Comparison of ENCODE assay signal across 9 mouse cellular contexts in the genomic region with DNA sequence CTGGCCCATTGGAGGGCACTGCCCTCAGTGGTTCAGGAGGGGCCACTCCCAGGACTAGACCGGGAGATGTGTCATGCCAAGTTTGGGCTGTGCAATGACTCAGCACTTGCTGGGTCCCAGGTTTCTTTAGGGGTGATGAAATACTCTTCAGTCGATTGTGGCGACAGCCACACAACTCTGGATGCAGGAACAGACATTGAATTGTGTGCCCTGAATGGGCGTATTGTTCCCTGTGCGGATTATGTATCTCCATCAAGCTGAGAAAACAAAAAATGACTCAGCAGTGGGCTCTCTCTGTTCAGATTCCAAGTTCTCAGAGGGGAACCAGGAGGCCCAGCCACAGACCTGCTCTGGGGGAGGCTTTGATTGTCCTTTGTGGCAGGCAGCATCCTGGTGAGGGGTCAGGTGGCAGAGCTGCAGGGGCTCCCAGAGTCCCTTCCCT. TPM values are rescaled to one million over a fixed set of nuclear protein-coding genes. Genes with fewer than 3 reads are reported as not detected.
A peak's percentile ranks its signal among the peaks of the same experiment; 100 is the strongest.
DNase-seq lines count a peak whose midpoint lies in the region; ATAC-seq lines count a peak whose summit lies in the region.
"Had no signal": no experiment of that assay in that cellular context is flagged by ENCODE, and none has a peak within 500 bp of the region (broad histone marks: within the 10 kb centered on the region; RNA-seq: fewer than 3 reads in every experiment).

No protein-coding gene starts in this region.

- 42% methylated on average over 5 of the region's 5 CpGs for WGBS in hindbrain, embryonic 10.5 days
- 27% methylated on average over 5 of the region's 5 CpGs for WGBS in hindbrain, embryonic 13.5 days

- DNase-seq in hindbrain, embryonic 10.5 days (ENCODE audit: low spot score) = peak; percentile 31
- peak; percentile 93 for DNase-seq in Muller cell, postnatal 12 days (ENCODE audit: inconsistent ontology term)
- peak; percentile 89 for DNase-seq in fibroblast of lung, adult 2 months (ENCODE audit: low read depth)
- no peak for DNase-seq in B cell, adult 2 months
- no peak for DNase-seq in ovary, postnatal 10 days (ENCODE audit: low spot score)
- no peak for DNase-seq in gastrocnemius, adult 8-10 months (ENCODE audit: low spot score in 2 of 2)

- no peaks in the 10 kb centered on the region for H3K9me3 ChIP-seq in hindbrain, embryonic 10.5 days
- H3K9me3 ChIP-seq in hindbrain, embryonic 13.5 days = no peaks in the 10 kb centered on the region
- H3K9me3 ChIP-seq: limb, embryonic 12.5 days had no signal

- peak overlapping the region; percentile 50; the same call in 1 of the 2 replicates for H3K27ac ChIP-seq in hindbrain, embryonic 10.5 days
- H3K27ac ChIP-seq in hindbrain, embryonic 13.5 days = no peak overlapping the region
- H3K27ac ChIP-seq: limb, embryonic 12.5 days had no signal

- H3K4me1 ChIP-seq in hindbrain, embryonic 10.5 days (replicated peaks) = peaks cover 33% of the 10 kb centered on the region
- H3K4me1 ChIP-seq in hindbrain, embryonic 13.5 days (replicated peaks) = peaks cover 17% of the 10 kb centered on the region

- no peak overlapping the region for H3K4me2 ChIP-seq in hindbrain, embryonic 13.5 days
- H3K4me2 ChIP-seq: limb, embryonic 12.5 days had no signal

- no peak overlapping the region for H3K4me3 ChIP-seq in hindbrain, embryonic 10.5 days
- H3K4me3 ChIP-seq in hindbrain, embryonic 13.5 days = no peak overlapping the region
- H3K4me3 ChIP-seq: limb, embryonic 12.5 days had no signal

- peaks cover 26% of the 10 kb centered on the region for H3K36me3 ChIP-seq in hindbrain, embryonic 10.5 days
- peaks cover 53% of the 10 kb centered on the region for H3K36me3 ChIP-seq in hindbrain, embryonic 13.5 days

- no peaks in the 10 kb centered on the region for H3K27me3 ChIP-seq in hindbrain, embryonic 10.5 days (ENCODE audit: insufficient read depth, poor library complexity, severe bottlenecking)
- no peaks in the 10 kb centered on the region for H3K27me3 ChIP-seq in hindbrain, embryonic 13.5 days
- H3K27me3 ChIP-seq: limb, embryonic 12.5 days had no signal

- H3K9ac ChIP-seq in hindbrain, embryonic 13.5 days = no peak overlapping the region
- H3K9ac ChIP-seq: limb, embryonic 12.5 days had no signal

- ATAC-seq in hindbrain, embryonic 13.5 days (ENCODE audit: low FRiP score) = no peak
- peak; percentile 56; the same call in 1 of the 2 replicates for ATAC-seq in megakaryocyte-erythroid progenitor cell, adult 5-6 weeks (replicated peaks; ENCODE audit: low FRiP score, low TSS enrichment, poor library complexity, severe bottlenecking)

RNA-seq across cellular contexts. Expression of a gene that starts 27.6 kb away (rescaled TPM):
- polyA plus RNA-seq in hindbrain, embryonic 10.5 days (2016; fragmentation: Nextera tagmentation; extraction: Ambion mirVana) = 6.7 and 9.6 TPM in 2 replicates
- polyA plus RNA-seq in hindbrain, embryonic 13.5 days (2015; fragmentation: Nextera tagmentation; extraction: Ambion mirVana) = 3.7 and 4.4 TPM in 2 replicates
- 0.81 and 1.2 TPM in 2 replicates for total RNA-seq in megakaryocyte-erythroid progenitor cell, adult 5-6 weeks (2014; fragmentation: Nextera tagmentation)
- total RNA-seq in megakaryocyte-erythroid progenitor cell, adult 5-6 weeks (2017) = 0.33 TPM in 1 of 2 replicates, not detected in the other
- total RNA-seq in gastrocnemius, adult 8-10 months (2022) = under 1 TPM in 2 of 4 experiments, not detected in 2; 0.12 to 0.32 TPM

RNA-seq across cellular contexts. Expression of a gene that starts 28.1 kb away (rescaled TPM):
- polyA plus RNA-seq in hindbrain, embryonic 10.5 days (2016; fragmentation: Nextera tagmentation; extraction: Ambion mirVana) = 105 and 137 TPM in 2 replicates
- 102 TPM in 2 replicates for polyA plus RNA-seq in hindbrain, embryonic 13.5 days (2015; fragmentation: Nextera tagmentation; extraction: Ambion mirVana)
- 37.7 and 50.6 TPM in 2 replicates for total RNA-seq in megakaryocyte-erythroid progenitor cell, adult 5-6 weeks (2014; fragmentation: Nextera tagmentation)
- 58.4 and 68.6 TPM in 2 replicates for total RNA-seq in megakaryocyte-erythroid progenitor cell, adult 5-6 weeks (2017)
- 10 to 100 TPM; 21.6 to 28.1 (median 26.1) TPM for total RNA-seq in gastrocnemius, adult 8-10 months (2022)

Comparison
In these comparisons a context has a peak if more than half of its experiments do, and no peak if none do; other contexts are left out.
1. DNase-seq: peak in hindbrain, embryonic 10.5 days (single experiment), Muller cell, postnatal 12 days (single experiment) and fibroblast of lung, adult 2 months (single experiment); none in B cell, adult 2 months (0 of 2), ovary, postnatal 10 days (single experiment) and gastrocnemius, adult 8-10 months (0 of 2).